Mouse (Mus musculus): ENCODE measurements around the gene Sgsm1.

- no peak for TF ChIP-seq CTCF (IDR thresholded peaks at IDR 0.05; ENCODE audit: extremely low read depth, insufficient read depth, insufficient read length, insufficient replicate concordance)
- TF ChIP-seq POLR2A (IDR thresholded peaks at IDR 0.05; ENCODE audit: low read depth, low read length): no peak
Measured at GRCm38 (mm10) chr5:113280138-113280856, 30.3 kb downstream of the Sgsm1 start.
